Mouse (Mus musculus) adrenal gland, postnatal 25 days (tissue): ENCODE measurements around the gene Fga. TPM values are rescaled to one million over a fixed set of nuclear protein-coding genes. Genes with fewer than 3 reads are reported as not detected.

Experiments used
- DNase-seq: peaks from one replicate; pipeline ENCODE4 v3.0.0; 2021; ENCODE audit warnings: mixed read lengths
- long read RNA-seq: library from polyadenylated mRNA; stranded (forward); transcript quantifications from one replicate; pipeline ENCODE4 v2.0.0, GENCODE M21; 2021
- total RNA-seq: library from RNA; stranded (reverse); gene quantifications from 2 replicates; pipeline ENCODE4 v1.2.3, GENCODE M21; 2021

The Fga gene
- 0.18 and 34.4 TPM in 2 replicates for total RNA-seq
- long read RNA-seq, transcript Fga-201 (5 exons, 2,083 nt): major isoform, 2,686 of 3,033 reads
- long read RNA-seq, transcript Fga-202 (6 exons, 2,587 nt): minor isoform, 112 of 3,033 reads
- long read RNA-seq, partial matches to known transcripts: 228 of 3,033 reads
- long read RNA-seq, other reads (novel, unspliced or antisense): 7 of 3,033 reads

GRCm38 (mm10) chr3:83025475-83026301, at the start of gene Fga:
Gene Fga, plus strand, starts transcription at chr3:83026076.
- no peak for DNase-seq

GRCm38 (mm10) chr3:82980818-82981217, 45.1 kb upstream of the Fga start:
- DNase-seq: peak; percentile 42

- no peak for DNase-seq
These were observed 44.0 kb upstream of the Fga start for GRCm38 (mm10) chr3:82981861-82982260.

- DNase-seq: no peak
These were observed 41.0 kb upstream of the Fga start for GRCm38 (mm10) chr3:82984840-82985239.

- no peak for DNase-seq
These were observed 33.9 kb upstream of the Fga start for GRCm38 (mm10) chr3:82991963-82992362.

- DNase-seq: no peak
These were observed 32.9 kb upstream of the Fga start for GRCm38 (mm10) chr3:82992956-82993355.

GRCm38 (mm10) chr3:82995368-82995767, 30.5 kb upstream of the Fga start:
- DNase-seq: peak; percentile 68

- DNase-seq: no peak
These were observed 29.2 kb upstream of the Fga start for GRCm38 (mm10) chr3:82996656-82997055.

GRCm38 (mm10) chr3:82998772-82999463, 27.0 kb upstream of the Fga start:
- DNase-seq: no peak

- DNase-seq: no peak
These were observed 25.9 kb upstream of the Fga start for GRCm38 (mm10) chr3:82999995-83000394.

GRCm38 (mm10) chr3:83002191-83002590, 23.7 kb upstream of the Fga start:
- DNase-seq: peak; percentile 17

- no peak for DNase-seq
These were observed 22.8 kb upstream of the Fga start for GRCm38 (mm10) chr3:83003068-83003467.

GRCm38 (mm10) chr3:83004801-83005200, 21.1 kb upstream of the Fga start:
- no peak for DNase-seq

- DNase-seq: no peak
These were observed 18.3 kb upstream of the Fga start, which contains the start of gene Fgg for GRCm38 (mm10) chr3:83007557-83007956. Gene Fgg, plus strand, starts transcription at chr3:83007724.

- DNase-seq: no peak
These were observed 15.6 kb upstream of the Fga start for GRCm38 (mm10) chr3:83010291-83010690.

GRCm38 (mm10) chr3:83011136-83011535, 14.7 kb upstream of the Fga start:
- no peak for DNase-seq

GRCm38 (mm10) chr3:83011565-83011964, 14.3 kb upstream of the Fga start:
- no peak for DNase-seq

GRCm38 (mm10) chr3:83012636-83013035, 13.2 kb upstream of the Fga start:
- no peak for DNase-seq

- DNase-seq: no peak
These were observed 11.9 kb upstream of the Fga start for GRCm38 (mm10) chr3:83013951-83014350.

- no peak for DNase-seq
These were observed 9.6 kb upstream of the Fga start for GRCm38 (mm10) chr3:83016236-83016635.

- DNase-seq: no peak
These were observed 5.5 kb upstream of the Fga start for GRCm38 (mm10) chr3:83020387-83020786.

- no peak for DNase-seq
These were observed 4.7 kb upstream of the Fga start for GRCm38 (mm10) chr3:83021176-83021575.

GRCm38 (mm10) chr3:83025036-83025435, 840 bp upstream of the Fga start:
- no peak for DNase-seq
